Mouse (Mus musculus) limb, embryonic 15.5 days (tissue): ENCODE measurements around the gene Olfr1013. TPM values are rescaled to one million over a fixed set of nuclear protein-coding genes. Genes with fewer than 3 reads are reported as not detected.

Source experiments
- ATAC-seq: fragments of 200-750 bp; cut with Nextera tagmentation; 2 replicates; pipeline ENCODE4 v1.8.0; 2017; ENCODE audit warnings: low read depth, moderate TSS enrichment; ENCODE audit not compliant: insufficient number of reproducible peaks, low FRiP score, low TSS enrichment
- H3K27ac ChIP-seq: fragments of 300-500 bp; sonication (generic); 2 replicates; pipeline ENCODE4 v1.5.1; 2015; ENCODE audit warnings: moderate library complexity, mild to moderate bottlenecking, inconsistent platforms
- H3K27me3 ChIP-seq: fragments of 300-500 bp; sonication (generic); 2 replicates; pipeline ENCODE4 v1.6.1; 2015; ENCODE audit warnings: inconsistent platforms
- H3K36me3 ChIP-seq: fragments of 300-500 bp; sonication (generic); 2 replicates; pipeline ENCODE4 v1.6.1; 2015; ENCODE audit warnings: inconsistent platforms
- H3K4me1 ChIP-seq: fragments of 300-500 bp; sonication (generic); 2 replicates; pipeline ENCODE4 v1.6.1; 2015; ENCODE audit warnings: inconsistent platforms
- H3K4me2 ChIP-seq: fragments of 300-500 bp; sonication (generic); 2 replicates; pipeline ENCODE4 v1.6.1; 2015; ENCODE audit warnings: mild to moderate bottlenecking, inconsistent platforms
- H3K4me3 ChIP-seq: fragments of 300-500 bp; sonication (generic); 2 replicates; pipeline ENCODE4 v1.5.1; 2015; ENCODE audit warnings: mild to moderate bottlenecking, inconsistent platforms
- H3K9ac ChIP-seq: fragments of 300-500 bp; sonication (generic); 2 replicates; pipeline ENCODE4 v1.6.1; 2015; ENCODE audit warnings: inconsistent platforms
- H3K9me3 ChIP-seq: fragments of 300-500 bp; sonication (generic); 2 replicates; pipeline ENCODE4 v1.6.1; 2016; ENCODE audit warnings: inconsistent platforms
- WGBS: fragments of 180-500 bp; shearing (Covaris S2); methylation state at CpG from one replicate; pipeline ENCODE4 v1.1.7; 2015; 5-methylcytosine and 5-hydroxymethylcytosine counted together
- polyA plus RNA-seq: library from polyadenylated mRNA; unstranded; fragments of >200 nt; fragmentation: Nextera tagmentation; extraction: Ambion mirVana; gene quantifications from 2 replicates; pipeline ENCODE4 v1.2.1, GENCODE M21; 2015

The Olfr1013 gene
- not detected in 2 replicates for polyA plus RNA-seq

GRCm38 (mm10) chr2:85766798-85767197 lies at the start of gene Olfr1013:
Gene Olfr1013 (plus strand): TSS chr2:85767098.
- H3K9me3 ChIP-seq: no peaks in the 10 kb centered on the region
- no peaks in the 10 kb centered on the region for H3K27me3 ChIP-seq
- no peak within 1 kb of the TSS for H3K4me2 ChIP-seq
- no peak for ATAC-seq
- no peak within 1 kb of the TSS for H3K4me3 ChIP-seq
- no peak within 1 kb of the TSS for H3K9ac ChIP-seq
- H3K27ac ChIP-seq: no peak within 1 kb of the TSS
- H3K36me3 ChIP-seq: no peaks in the 10 kb centered on the region
- no peaks in the 10 kb centered on the region for H3K4me1 ChIP-seq

GRCm38 (mm10) chr2:85725793-85726192 lies 41.1 kb upstream of the Olfr1013 start:
- Histone ChIP-seq H3K27me3 (no peaks in the 10 kb centered on the region), H3K9ac (no peak overlapping the region), H3K4me3 (no peak overlapping the region), H3K9me3 (no peaks in the 10 kb centered on the region), H3K4me2 (no peak overlapping the region), H3K27ac (no peak overlapping the region), H3K36me3 (no peaks in the 10 kb centered on the region), H3K4me1 (no peaks in the 10 kb centered on the region)
- ATAC-seq: no peak
- WGBS: 10% methylated on average over 3 of the region's 3 CpGs

- WGBS: 79% methylated on average over 4 of the region's 4 CpGs
- H3K4me2 ChIP-seq: no peak overlapping the region
These were observed 13.1 kb upstream of the Olfr1013 start for GRCm38 (mm10) chr2:85753822-85754221.

GRCm38 (mm10) chr2:85762666-85763065 lies 4.2 kb upstream of the Olfr1013 start, which contains the start of gene Olfr1012:
Gene Olfr1012 (minus strand): TSS chr2:85762766.
- H3K4me2 ChIP-seq: no peak within 1 kb of the TSS
- no peaks in the 10 kb centered on the region for H3K36me3 ChIP-seq
- no peaks in the 10 kb centered on the region for H3K9me3 ChIP-seq
- H3K27me3 ChIP-seq: no peaks in the 10 kb centered on the region
- H3K4me1 ChIP-seq: no peaks in the 10 kb centered on the region
- no peak for ATAC-seq
- H3K4me3 ChIP-seq: no peak within 1 kb of the TSS
- WGBS: 57% methylated on average over 1 of the region's 1 CpGs
- H3K27ac ChIP-seq: no peak within 1 kb of the TSS
- H3K9ac ChIP-seq: no peak within 1 kb of the TSS

More at GRCm38 (mm10) chr2:85753822-85754221, 13.1 kb upstream of the Olfr1013 start:
- no peak overlapping the region for H3K9ac ChIP-seq
- no peak overlapping the region for H3K4me3 ChIP-seq
- no peaks in the 10 kb centered on the region for H3K36me3 ChIP-seq
- ATAC-seq: no peak
- H3K9me3 ChIP-seq: no peaks in the 10 kb centered on the region
- H3K4me1 ChIP-seq: no peaks in the 10 kb centered on the region
- no peaks in the 10 kb centered on the region for H3K27me3 ChIP-seq
- no peak overlapping the region for H3K27ac ChIP-seq

GRCm38 (mm10) chr2:85772413-85772812 lies 5.5 kb downstream of the Olfr1013 start, which contains the start of gene Olfr1014:
Gene Olfr1014 (plus strand): TSS chr2:85772713.
- H3K27me3 ChIP-seq: no peaks in the 10 kb centered on the region
- no peak for ATAC-seq
- H3K4me2 ChIP-seq: no peak within 1 kb of the TSS
- no peak within 1 kb of the TSS for H3K4me3 ChIP-seq
- no peaks in the 10 kb centered on the region for H3K4me1 ChIP-seq
- no peak within 1 kb of the TSS for H3K9ac ChIP-seq
- H3K36me3 ChIP-seq: no peaks in the 10 kb centered on the region
- no peak within 1 kb of the TSS for H3K27ac ChIP-seq
- H3K9me3 ChIP-seq: no peaks in the 10 kb centered on the region

GRCm38 (mm10) chr2:85781717-85782116 lies 14.8 kb downstream of the Olfr1013 start, which contains the start of gene Olfr1015:
Gene Olfr1015 (plus strand): TSS chr2:85782017.
- H3K27ac ChIP-seq: no peak within 1 kb of the TSS
- H3K9me3 ChIP-seq: no peaks in the 10 kb centered on the region
- no peaks in the 10 kb centered on the region for H3K27me3 ChIP-seq
- no peaks in the 10 kb centered on the region for H3K36me3 ChIP-seq
- H3K4me3 ChIP-seq: no peak within 1 kb of the TSS
- no peak within 1 kb of the TSS for H3K9ac ChIP-seq
- H3K4me2 ChIP-seq: no peak within 1 kb of the TSS
- no peaks in the 10 kb centered on the region for H3K4me1 ChIP-seq
- no peak for ATAC-seq

GRCm38 (mm10) chr2:85792331-85792730 lies 25.4 kb downstream of the Olfr1013 start:
- WGBS: 70% methylated on average over 2 of the region's 2 CpGs
- H3K27ac ChIP-seq: no peak overlapping the region
- H3K9ac ChIP-seq: no peak overlapping the region
- no peaks in the 10 kb centered on the region for H3K4me1 ChIP-seq
- ATAC-seq: no peak
- H3K9me3 ChIP-seq: no peaks in the 10 kb centered on the region
- no peak overlapping the region for H3K4me3 ChIP-seq
- no peaks in the 10 kb centered on the region for H3K36me3 ChIP-seq
- no peaks in the 10 kb centered on the region for H3K27me3 ChIP-seq
- H3K4me2 ChIP-seq: no peak overlapping the region

- Histone ChIP-seq H3K4me1 (no peaks in the 10 kb centered on the region), H3K9me3 (no peaks in the 10 kb centered on the region), H3K27me3 (no peaks in the 10 kb centered on the region), H3K4me3 (no peak within 1 kb of the TSS), H3K36me3 (no peaks in the 10 kb centered on the region), H3K4me2 (no peak within 1 kb of the TSS), H3K27ac (no peak within 1 kb of the TSS), H3K9ac (no peak within 1 kb of the TSS)
- no peak for ATAC-seq
- 89% methylated on average over 2 of the region's 2 CpGs for WGBS
These were observed 35.5 kb downstream of the Olfr1013 start, which contains the start of gene Olfr1016 for GRCm38 (mm10) chr2:85802444-85802843. Gene Olfr1016 (minus strand): TSS chr2:85802544.

- Histone ChIP-seq H3K27ac (no peak overlapping the region), H3K4me1 (no peaks in the 10 kb centered on the region), H3K27me3 (no peaks in the 10 kb centered on the region), H3K9me3 (no peaks in the 10 kb centered on the region), H3K4me3 (no peak overlapping the region), H3K9ac (no peak overlapping the region), H3K4me2 (no peak overlapping the region), H3K36me3 (no peaks in the 10 kb centered on the region)
- 53% methylated on average over 4 of the region's 4 CpGs for WGBS
- no peak for ATAC-seq
These were observed 37.6 kb downstream of the Olfr1013 start for GRCm38 (mm10) chr2:85804501-85804900.

GRCm38 (mm10) chr2:85818179-85818578 lies 51.3 kb downstream of the Olfr1013 start, which contains the start of gene Olfr1018:
Gene Olfr1018 (plus strand): TSS chr2:85818479.
- no peaks in the 10 kb centered on the region for H3K27me3 ChIP-seq
- no peak within 1 kb of the TSS for H3K4me2 ChIP-seq
- H3K4me3 ChIP-seq: no peak within 1 kb of the TSS
- no peak within 1 kb of the TSS for H3K9ac ChIP-seq
- H3K4me1 ChIP-seq: no peaks in the 10 kb centered on the region
- no peak within 1 kb of the TSS for H3K27ac ChIP-seq
- no peak for ATAC-seq
- H3K9me3 ChIP-seq: no peaks in the 10 kb centered on the region
- no peaks in the 10 kb centered on the region for H3K36me3 ChIP-seq

Other genes starting within 250 kb of the Olfr1013 start
- gene 4833423E24Rik, start 248.1 kb upstream of the Olfr1013 start, polyA plus RNA-seq: 15.1 and 16.6 TPM in 2 replicates
- gene Olfr996, start 187.9 kb upstream of the Olfr1013 start, polyA plus RNA-seq: not detected in 2 replicates
- not detected in 2 replicates for gene Olfr998, start 178.2 kb upstream of the Olfr1013 start, polyA plus RNA-seq
- gene Olfr1000, start 155.2 kb upstream of the Olfr1013 start, polyA plus RNA-seq: not detected in 2 replicates
- gene Olfr1002, start 116.4 kb upstream of the Olfr1013 start, polyA plus RNA-seq: not detected in 2 replicates
- not detected in 2 replicates for gene Olfr154, start 102.6 kb upstream of the Olfr1013 start, polyA plus RNA-seq
- gene Olfr1006, start 88.3 kb upstream of the Olfr1013 start, polyA plus RNA-seq: not detected in 2 replicates
- gene Olfr1008, start 77.7 kb upstream of the Olfr1013 start, polyA plus RNA-seq: not detected in 2 replicates
- not detected in 2 replicates for gene Olfr1009, start 51.7 kb upstream of the Olfr1013 start, polyA plus RNA-seq
- gene Olfr1012, start 4.3 kb upstream of the Olfr1013 start, polyA plus RNA-seq: not detected in 2 replicates
- gene Olfr1014, start 5.6 kb downstream of the Olfr1013 start, polyA plus RNA-seq: not detected in 2 replicates
- not detected in 2 replicates for gene Olfr1015, start 14.9 kb downstream of the Olfr1013 start, polyA plus RNA-seq
- gene Olfr1016, start 35.4 kb downstream of the Olfr1013 start, polyA plus RNA-seq: not detected in 2 replicates
- gene Olfr1018, start 51.4 kb downstream of the Olfr1013 start, polyA plus RNA-seq: not detected in 2 replicates
- not detected in 2 replicates for gene Olfr1019, start 78.4 kb downstream of the Olfr1013 start, polyA plus RNA-seq
- not detected in 2 replicates for gene Olfr1020, start 79.9 kb downstream of the Olfr1013 start, polyA plus RNA-seq
- not detected in 2 replicates for gene Olfr1022, start 101.5 kb downstream of the Olfr1013 start, polyA plus RNA-seq
- not detected in 2 replicates for gene Olfr1023, start 118.5 kb downstream of the Olfr1013 start, polyA plus RNA-seq
- gene Olfr1024, start 138.0 kb downstream of the Olfr1013 start, polyA plus RNA-seq: not detected in 2 replicates
- gene Olfr1025-ps1, start 148.1 kb downstream of the Olfr1013 start, polyA plus RNA-seq: not detected in 2 replicates
- gene Olfr1026, start 154.5 kb downstream of the Olfr1013 start, polyA plus RNA-seq: not detected in 2 replicates
- not detected in 2 replicates for gene Olfr1028, start 183.3 kb downstream of the Olfr1013 start, polyA plus RNA-seq
- gene Olfr1029, start 206.8 kb downstream of the Olfr1013 start, polyA plus RNA-seq: not detected in 2 replicates
- not detected in 2 replicates for gene Olfr1030, start 212.2 kb downstream of the Olfr1013 start, polyA plus RNA-seq
- not detected in 2 replicates for gene Olfr1031, start 223.2 kb downstream of the Olfr1013 start, polyA plus RNA-seq
- not detected in 2 replicates for gene Olfr1032, start 238.4 kb downstream of the Olfr1013 start, polyA plus RNA-seq